Mouse (Mus musculus) cortical plate, adult 2 months (tissue): ENCODE measurements at regions not wholly inside any gene's neighbourhood (a gene's known extent, or its start where the extent isn't known, plus 50 kb on each side); places are given as distances from the start of the nearest gene placed in this dataset.

ENCODE experiments used
- CTCF ChIP-seq: fragments of 200-500 bp; IDR thresholded peaks from 2 replicates; pipeline ENCODE4 v1.5.1; 2011; ENCODE audit warnings: mild to moderate bottlenecking, control low read depth, low read length; ENCODE audit not compliant: insufficient read depth; ENCODE audit errors: extremely low read depth
- POLR2A ChIP-seq: fragments of 200-500 bp; IDR thresholded peaks from 2 replicates; pipeline ENCODE4 v1.6.1; 2011; ENCODE audit warnings: mild to moderate bottlenecking, low read length, control low read depth; ENCODE audit not compliant: insufficient read depth; ENCODE audit errors: extremely low read depth

GRCm38 (mm10) chr1:73797858-73798257 lies 326.4 kb downstream of the Tns1 start:
- TF ChIP-seq POLR2A, result no peak
- no peak for TF ChIP-seq CTCF
